Mouse (Mus musculus) cerebellum, adult (tissue): ENCODE measurements around the gene Gm3558.
"Not testable (repeated sequence)": the region's sequence is repeated elsewhere in the genome, so short reads cannot be mapped to it uniquely, and the experiment has no call there.

Experiments
- ATAC-seq: cut with Nextera tagmentation; 2 replicates; pipeline ENCODE4 v1.9.2; 2017; ENCODE audit warnings: mild to moderate bottlenecking, moderate library complexity, mixed read lengths; ENCODE audit not compliant: insufficient number of reproducible peaks, low FRiP score, low TSS enrichment

The Gm3558 gene

DNA sequence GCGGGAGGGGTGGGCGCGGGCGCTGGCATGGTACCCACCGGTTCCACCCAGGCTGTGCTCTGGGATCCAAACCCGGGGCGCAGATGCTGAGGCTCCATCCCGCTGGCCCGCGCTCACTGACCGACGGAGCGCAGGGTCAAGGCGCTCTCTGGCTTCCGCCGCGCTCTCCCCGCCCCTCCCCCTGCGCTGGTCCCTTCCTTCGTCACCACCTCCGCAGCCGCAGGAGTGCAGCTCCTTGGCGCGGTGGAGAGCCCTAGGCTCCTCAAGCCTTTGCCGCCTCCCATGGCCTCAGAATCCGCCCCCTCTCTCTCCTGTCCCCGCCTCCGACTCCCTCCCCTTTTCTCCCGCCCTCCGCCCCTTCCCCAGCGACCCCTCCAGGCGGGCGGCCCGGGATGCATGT, at the start of gene Gm3558:
Gene Gm3558, minus strand, starts transcription at position 185 of the 400 bp plus-strand sequence.
- ATAC-seq: not testable (repeated sequence)

DNA sequence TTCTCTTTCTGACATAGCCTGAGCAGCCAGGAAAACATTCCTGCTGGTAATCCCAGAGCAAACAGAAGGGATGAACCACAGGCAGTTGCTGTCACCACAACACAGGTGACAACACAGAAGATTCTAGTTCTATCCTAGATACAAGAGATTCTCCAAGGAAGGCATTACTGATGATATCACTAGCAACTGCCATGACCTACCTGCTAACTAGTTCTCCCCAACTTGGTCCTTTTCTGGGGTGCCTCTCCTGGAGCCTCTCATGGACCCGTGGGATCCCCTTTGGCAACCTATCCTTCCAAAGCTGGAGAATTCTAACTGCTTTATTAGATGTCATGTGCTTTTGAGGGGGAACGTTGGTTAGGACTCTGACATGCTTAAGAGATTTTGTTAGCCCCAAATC, 27.1 kb upstream of the Gm3558 start, which contains the start of gene Gm10338:
Gene Gm10338, minus strand, starts transcription at position 101 of the 400 bp plus-strand sequence.
- not testable (repeated sequence) for ATAC-seq

DNA sequence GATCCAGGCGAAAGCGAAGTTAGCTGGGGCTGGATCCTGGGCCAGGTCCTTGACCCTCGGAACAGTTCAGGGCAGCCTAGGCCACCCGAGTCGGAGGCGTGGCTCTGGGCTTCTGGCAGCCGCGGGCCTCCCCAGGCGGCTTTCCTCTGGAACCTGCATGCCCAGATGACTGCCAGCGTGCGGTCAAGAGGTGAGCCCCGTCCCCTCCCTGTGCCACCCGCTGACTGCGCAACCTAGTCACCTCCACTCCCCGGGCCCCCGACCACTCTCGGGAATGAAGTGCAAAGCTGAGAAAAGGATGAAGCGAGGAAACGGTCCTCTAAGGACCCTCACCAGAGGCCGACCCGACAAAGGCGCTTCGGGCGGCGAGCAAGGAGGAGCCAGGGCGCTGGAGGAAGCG, 476 bp downstream of the Gm3558 start:
- ATAC-seq: not testable (repeated sequence)

- ATAC-seq: not testable (repeated sequence)
Observed at GRCm38 (mm10) chr14:7567266-7567665, 1.1 kb downstream of the Gm3558 start.
